Mouse (Mus musculus): ENCODE data around the gene Cpne2.

DNA sequence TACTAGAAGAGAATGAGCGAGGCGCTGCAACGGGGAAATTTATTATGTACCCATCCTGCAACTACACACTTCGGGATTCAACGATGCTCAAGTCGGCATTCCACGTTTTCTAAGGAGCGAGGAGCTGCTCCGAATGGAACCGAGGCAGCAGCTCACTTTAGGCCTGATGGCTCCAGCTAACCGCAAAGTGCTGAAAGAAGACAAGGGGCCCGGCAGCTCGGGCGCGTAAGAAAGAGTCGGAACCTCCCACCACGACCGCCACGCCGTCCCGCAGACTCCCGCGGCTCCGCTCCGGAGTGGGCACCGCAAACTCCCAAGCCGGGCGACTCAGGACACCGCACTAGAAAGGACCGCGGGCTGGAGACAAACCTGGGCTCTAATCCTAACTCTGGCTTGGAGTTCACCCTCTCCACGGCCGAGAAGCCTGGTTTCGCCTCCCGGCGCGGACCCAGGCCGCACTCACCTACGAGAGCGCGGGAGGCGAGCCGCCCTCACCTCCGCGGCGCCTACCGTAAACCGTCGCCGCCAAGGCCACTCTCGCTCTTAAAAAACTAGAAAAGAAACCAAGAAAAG is 68.3 kb downstream of the Cpne2 start:
- no peak for TF ChIP-seq CTCF (IDR thresholded peaks at IDR 0.05; ENCODE audit: low read depth, low read length)
- TF ChIP-seq POLR2A (IDR thresholded peaks at IDR 0.05; ENCODE audit: extremely low read depth, insufficient read depth, low read length): no peak
